Mouse (Mus musculus): Measurements from ENCODE around the gene Vsig10l. TPM values are rescaled to one million over a fixed set of nuclear protein-coding genes. Genes with fewer than 3 reads are reported as not detected.

Gene Vsig10l
- total and polyA plus RNA-seq, 2 experiments from 2014 or later, result 29.0 to 40.2 TPM

GRCm38 (mm10) chr7:43482090-43482716 lies 19.3 kb downstream of the Vsig10l start:
- H3K9me3 ChIP-seq (ENCODE audit: low read length), result no peaks in the 10 kb centered on the region
- no peak overlapping the region for H3K4me3 ChIP-seq (ENCODE audit: low read depth, low read length)
- no peak overlapping the region for H3K27ac ChIP-seq (ENCODE audit: low read depth, low read length)
- peaks cover 16% of the 10 kb centered on the region for H3K36me3 ChIP-seq (ENCODE audit: insufficient read depth, low read length)
- no peak overlapping the region for H3K4me2 ChIP-seq (ENCODE audit: low read depth, low read length, poor library complexity, severe bottlenecking)
- no peak for TF ChIP-seq CTCF (IDR thresholded peaks at IDR 0.05)
- 65% methylated on average over 8 of the region's 8 CpGs for WGBS
- no peaks in the 10 kb centered on the region for H3K4me1 ChIP-seq (ENCODE audit: insufficient read depth, low read length)
- DNase-seq (ENCODE audit: low spot score) (peak; percentile 58), ATAC-seq (ENCODE audit: low FRiP score) (no peak)
- H3K27me3 ChIP-seq (ENCODE audit: insufficient read depth, low read length), result no peaks in the 10 kb centered on the region
- H3K9ac ChIP-seq (replicated peaks; ENCODE audit: low read length, poor library complexity, severe bottlenecking), result no peak overlapping the region

- 23% methylated on average over 10 of the region's 10 CpGs for WGBS
Observed at GRCm38 (mm10) chr7:43483236-43483635, 20.3 kb downstream of the Vsig10l start.

GRCm38 (mm10) chr7:43488646-43489045 lies 25.7 kb downstream of the Vsig10l start:
- WGBS, result 50% methylated on average over 5 of the region's 5 CpGs

More at GRCm38 (mm10) chr7:43483236-43483635, 20.3 kb downstream of the Vsig10l start:
- H3K4me3 ChIP-seq (ENCODE audit: low read depth, low read length), result no peak overlapping the region
- H3K9ac ChIP-seq (replicated peaks; ENCODE audit: low read length, poor library complexity, severe bottlenecking), result no peak overlapping the region
- H3K9me3 ChIP-seq (ENCODE audit: low read length), result no peaks in the 10 kb centered on the region
- peaks cover 9% of the 10 kb centered on the region for H3K36me3 ChIP-seq (ENCODE audit: insufficient read depth, low read length)
- no peak for TF ChIP-seq CTCF (IDR thresholded peaks at IDR 0.05)
- H3K27me3 ChIP-seq (ENCODE audit: insufficient read depth, low read length), result no peaks in the 10 kb centered on the region
- no peak overlapping the region for H3K4me2 ChIP-seq (ENCODE audit: low read depth, low read length, poor library complexity, severe bottlenecking)
- no peaks in the 10 kb centered on the region for H3K4me1 ChIP-seq (ENCODE audit: insufficient read depth, low read length)
- ATAC-seq (ENCODE audit: low FRiP score), result no peak
- no peak for DNase-seq (ENCODE audit: low spot score)
- H3K27ac ChIP-seq (ENCODE audit: low read depth, low read length), result no peak overlapping the region

GRCm38 (mm10) chr7:43489631-43490125 lies 26.7 kb downstream of the Vsig10l start, which contains the start of gene Iglon5:
Iglon5 (minus strand) TSS chr7:43490075.
- TF ChIP-seq CTCF (IDR thresholded peaks at IDR 0.05), result no peak
- no peaks in the 10 kb centered on the region for H3K36me3 ChIP-seq (ENCODE audit: insufficient read depth, low read length)
- H3K9me3 ChIP-seq (ENCODE audit: low read length), result no peaks in the 10 kb centered on the region
- DNase-seq (ENCODE audit: low spot score), result no peak
- H3K4me3 ChIP-seq (ENCODE audit: low read depth, low read length), result peak within 1 kb of the TSS; percentile 78
- no peaks in the 10 kb centered on the region for H3K27me3 ChIP-seq (ENCODE audit: insufficient read depth, low read length)
- peak within 1 kb of the TSS; percentile 99 for H3K9ac ChIP-seq (replicated peaks; ENCODE audit: low read length, poor library complexity, severe bottlenecking)
- peaks cover 4% of the 10 kb centered on the region; the same call in 1 of the 2 replicates for H3K4me1 ChIP-seq (ENCODE audit: insufficient read depth, low read length)
- H3K4me2 ChIP-seq (ENCODE audit: low read depth, low read length, poor library complexity, severe bottlenecking), result peak within 1 kb of the TSS; percentile 45
- 0% methylated on average over 10 of the region's 41 CpGs for WGBS
- ATAC-seq (ENCODE audit: low FRiP score), result peak; percentile 62
- H3K27ac ChIP-seq (ENCODE audit: low read depth, low read length), result peak within 1 kb of the TSS; percentile 91

More at GRCm38 (mm10) chr7:43488646-43489045, 25.7 kb downstream of the Vsig10l start:
- H3K9me3 ChIP-seq (ENCODE audit: low read length), result no peaks in the 10 kb centered on the region
- peak overlapping the region; percentile 78 for H3K4me3 ChIP-seq (ENCODE audit: low read depth, low read length)
- H3K27ac ChIP-seq (ENCODE audit: low read depth, low read length), result 0 out of 2 replicates have a peak overlapping the region, but pooled peaks have one; percentile 91
- H3K36me3 ChIP-seq (ENCODE audit: insufficient read depth, low read length), result no peaks in the 10 kb centered on the region
- peaks cover 4% of the 10 kb centered on the region; the same call in 1 of the 2 replicates for H3K4me1 ChIP-seq (ENCODE audit: insufficient read depth, low read length)
- H3K27me3 ChIP-seq (ENCODE audit: insufficient read depth, low read length), result no peaks in the 10 kb centered on the region
- peak overlapping the region; percentile 45 for H3K4me2 ChIP-seq (ENCODE audit: low read depth, low read length, poor library complexity, severe bottlenecking)
- no peak for DNase-seq (ENCODE audit: low spot score)
- peak; percentile 11; the same call in 1 of the 2 replicates for ATAC-seq (ENCODE audit: low FRiP score)
- peak overlapping the region; percentile 99 for H3K9ac ChIP-seq (replicated peaks; ENCODE audit: low read length, poor library complexity, severe bottlenecking)
- no peak for TF ChIP-seq CTCF (IDR thresholded peaks at IDR 0.05)

GRCm38 (mm10) chr7:43490182-43490584 lies 27.2 kb downstream of the Vsig10l start:
- Histone ChIP-seq H3K36me3 (ENCODE audit: insufficient read depth, low read length) (no peaks in the 10 kb centered on the region), H3K4me3 (ENCODE audit: low read depth, low read length) (peak overlapping the region; percentile 78), H3K27ac (ENCODE audit: low read depth, low read length) (peak overlapping the region; percentile 91), H3K9me3 (ENCODE audit: low read length) (no peaks in the 10 kb centered on the region), H3K4me1 (ENCODE audit: insufficient read depth, low read length) (peaks cover 4% of the 10 kb centered on the region; the same call in 1 of the 2 replicates), H3K27me3 (ENCODE audit: insufficient read depth, low read length) (no peaks in the 10 kb centered on the region), H3K9ac (replicated peaks; ENCODE audit: low read length, poor library complexity, severe bottlenecking) (peak overlapping the region; percentile 99), H3K4me2 (ENCODE audit: low read depth, low read length, poor library complexity, severe bottlenecking) (peak overlapping the region; percentile 45)
- peak; percentile 92 for ATAC-seq (ENCODE audit: low FRiP score)
- WGBS, result 0% methylated on average over 4 of the region's 13 CpGs
- no peak for TF ChIP-seq CTCF (IDR thresholded peaks at IDR 0.05)
- DNase-seq (ENCODE audit: low spot score), result peak; percentile 84

- no peak for TF ChIP-seq CTCF (IDR thresholded peaks at IDR 0.05)
- peak overlapping the region; percentile 45 for H3K4me2 ChIP-seq (ENCODE audit: low read depth, low read length, poor library complexity, severe bottlenecking)
- no peak for DNase-seq (ENCODE audit: low spot score)
- peak overlapping the region; percentile 78; the same call in 1 of the 2 replicates for H3K4me3 ChIP-seq (ENCODE audit: low read depth, low read length)
- peaks cover 4% of the 10 kb centered on the region; the same call in 1 of the 2 replicates for H3K4me1 ChIP-seq (ENCODE audit: insufficient read depth, low read length)
- 0 out of 2 replicates have a peak overlapping the region, but pooled peaks have one; percentile 12 for H3K27ac ChIP-seq (ENCODE audit: low read depth, low read length)
- no peaks in the 10 kb centered on the region for H3K9me3 ChIP-seq (ENCODE audit: low read length)
- 71% methylated on average over 9 of the region's 9 CpGs for WGBS
- H3K9ac ChIP-seq (replicated peaks; ENCODE audit: low read length, poor library complexity, severe bottlenecking), result no peak overlapping the region; the same call in 1 of the 2 replicates
- H3K27me3 ChIP-seq (ENCODE audit: insufficient read depth, low read length), result no peaks in the 10 kb centered on the region
- no peaks in the 10 kb centered on the region for H3K36me3 ChIP-seq (ENCODE audit: insufficient read depth, low read length)
- peak; percentile 8; the same call in 1 of the 2 replicates for ATAC-seq (ENCODE audit: low FRiP score)
Observed at GRCm38 (mm10) chr7:43490861-43491260, 27.9 kb downstream of the Vsig10l start.

Data from midbrain, postnatal 0 days (tissue).